Mouse (Mus musculus) spleen, adult 10 weeks (tissue): ENCODE results near the gene Dao. TPM values are rescaled to one million over a fixed set of nuclear protein-coding genes. Genes with fewer than 3 reads are reported as not detected.

ENCODE experiments used
- polyA plus RNA-seq: library from polyadenylated mRNA; stranded (reverse); fragments of 350-450 nt; fragmentation: Illumina TruSeq; extraction: RNeasy Lipid Tissue Mini Kit (QIAGEN cat#74804); gene quantifications from one replicate; pipeline ENCODE4 v1.2.3, GENCODE M21; 2015; ENCODE audit warnings: low replicate concordance; ENCODE audit not compliant: insufficient read depth

Gene Dao
- 0.33 TPM for polyA plus RNA-seq

GRCm38 (mm10) chr5:114003542-114003941 lies at the start of gene Dao:
Dao (plus strand) TSS chr5:114003703.

DNA sequence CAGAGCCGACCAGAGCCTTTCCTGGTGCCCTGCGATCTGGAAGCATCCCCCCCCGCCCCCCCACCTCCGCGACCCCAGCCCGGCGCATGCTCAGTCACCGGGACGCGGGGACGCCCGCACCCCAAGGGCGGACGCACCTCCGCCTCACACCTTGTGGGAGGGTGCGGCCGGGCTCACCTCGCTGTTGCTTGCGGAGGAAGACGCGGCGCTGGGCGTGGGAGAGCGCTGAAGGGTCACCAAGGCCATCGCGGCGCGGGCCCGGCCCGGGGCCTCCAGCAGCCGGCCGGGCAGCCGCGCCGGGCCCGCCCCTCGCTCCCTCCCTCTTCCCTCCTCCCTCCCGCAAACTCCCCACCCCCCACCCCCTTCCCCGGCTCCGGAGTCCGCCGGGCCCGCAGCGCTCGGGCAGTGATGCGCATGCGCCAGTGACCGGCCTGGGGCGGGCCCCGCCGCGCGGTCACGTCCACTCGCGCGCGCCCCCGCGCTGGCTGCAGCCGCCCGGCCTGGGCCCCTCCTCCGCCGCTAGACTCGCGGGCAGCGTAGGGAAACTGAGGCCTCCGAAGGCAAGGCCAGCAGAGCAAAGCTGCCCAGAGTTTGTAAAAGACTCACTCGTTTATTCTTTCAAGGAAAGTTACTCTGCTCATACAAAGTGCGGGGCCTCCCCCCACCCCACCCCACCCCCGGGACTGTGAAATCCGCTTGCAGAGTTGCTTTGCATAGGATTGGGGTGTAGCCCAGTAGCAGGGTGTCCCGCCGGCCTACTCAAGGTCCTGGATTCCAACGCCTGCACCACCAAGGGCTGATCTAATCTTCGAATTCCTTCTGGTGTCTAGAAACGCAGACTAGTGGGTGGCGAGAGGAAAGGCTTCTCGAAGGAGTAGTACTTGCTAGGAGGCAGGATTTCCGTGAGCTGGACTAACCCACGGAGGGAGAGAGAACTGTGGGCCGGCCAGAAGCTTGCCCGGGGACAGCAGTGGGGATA lies 9.7 kb upstream of the Dao start, which contains the start of gene Ssh1:
Gene Ssh1, minus strand, starts transcription at position 408 of the 979 bp plus-strand sequence.

GRCm38 (mm10) chr5:114065161-114065560 lies 61.7 kb downstream of the Dao start, which contains the start of gene Usp30:
Usp30 (plus strand) TSS chr5:114065461.

Other genes with a start within 250 kb of the Dao start
- 19.4 TPM for gene Sart3, start 231.2 kb upstream of the Dao start, polyA plus RNA-seq
- gene Iscu, start 231.0 kb upstream of the Dao start, polyA plus RNA-seq: 87.0 TPM
- gene Tmem119, start 203.2 kb upstream of the Dao start, polyA plus RNA-seq: 0.99 TPM
- gene Selplg, start 171.1 kb upstream of the Dao start, polyA plus RNA-seq: 85.0 TPM
- gene Coro1c, start 94.9 kb upstream of the Dao start, polyA plus RNA-seq: 48.3 TPM
- 13.2 TPM for gene Ssh1, start 9.8 kb upstream of the Dao start, polyA plus RNA-seq
- gene Usp30, start 61.8 kb downstream of the Dao start, polyA plus RNA-seq: 7.0 TPM
- not detected for gene Svop, start 87.9 kb downstream of the Dao start, polyA plus RNA-seq
- gene Alkbh2, start 124.5 kb downstream of the Dao start, polyA plus RNA-seq: 2.9 TPM
- 5.9 TPM for gene Ung, start 126.7 kb downstream of the Dao start, polyA plus RNA-seq
- 2.5 TPM for gene Acacb, start 142.8 kb downstream of the Dao start, polyA plus RNA-seq